Mouse (Mus musculus) 3T3-L1 (cell line): ENCODE measurements around the gene Ccdc63.

Source experiments
- DNase-seq: peaks from one replicate; pipeline ENCODE4 v3.0.0-alpha.2; 2015; ENCODE audit warnings: low read depth, low spot score

The Ccdc63 gene

DNA sequence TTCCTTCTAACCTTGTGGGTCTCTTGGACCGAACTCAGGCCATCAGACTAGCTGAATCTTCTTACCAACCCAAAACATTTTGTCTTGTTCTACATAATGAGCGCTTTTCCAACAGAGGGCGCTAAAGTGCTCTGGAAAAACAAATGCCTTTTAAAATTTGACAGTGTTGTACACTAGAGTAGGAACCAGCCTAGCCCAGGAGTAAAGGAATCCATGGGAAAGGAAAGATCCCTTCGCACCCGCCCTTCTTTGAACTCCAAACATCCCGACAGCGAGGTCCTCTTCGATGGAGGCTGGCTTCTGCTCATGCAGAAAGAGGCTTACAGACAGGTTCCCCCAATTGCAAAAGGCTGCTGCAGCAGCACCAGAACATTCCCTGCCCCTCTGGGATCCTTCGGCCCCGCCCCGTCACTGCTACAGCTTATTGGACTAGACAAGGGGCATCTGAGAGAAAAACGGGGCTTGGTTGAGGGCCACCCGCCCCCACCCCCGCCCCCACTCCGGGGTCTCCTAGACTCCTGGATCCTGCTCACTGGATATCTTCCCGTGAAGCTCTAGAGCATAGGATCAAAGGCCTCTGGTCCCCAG is 11.5 kb downstream of the Ccdc63 start:
- peak; percentile 93 for DNase-seq

- no peak for DNase-seq
Observed at GRCm38 (mm10) chr5:122125211-122125760, 15.3 kb downstream of the Ccdc63 start.

DNA sequence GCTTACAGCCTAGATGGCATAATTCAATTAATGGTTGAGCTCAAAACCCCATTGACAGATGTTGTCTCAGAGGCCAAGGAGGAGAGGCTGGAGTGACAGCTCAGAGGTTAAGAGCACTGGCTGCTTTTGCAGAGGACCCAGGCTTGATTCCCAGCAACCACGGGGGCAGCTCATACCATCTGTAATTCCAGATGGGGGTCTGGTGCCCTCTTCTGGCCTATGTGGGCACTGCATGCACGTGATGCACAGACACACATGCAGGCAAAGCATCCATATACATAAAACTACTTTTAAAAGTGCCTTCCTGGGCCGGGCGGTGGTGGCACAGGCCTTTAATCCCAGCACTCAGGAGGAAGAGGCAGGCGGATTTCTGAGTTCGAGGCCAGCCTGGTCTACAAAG is 24.4 kb downstream of the Ccdc63 start:
- peak; percentile 37 for DNase-seq

GRCm38 (mm10) chr5:122115266-122115763 is 25.3 kb downstream of the Ccdc63 start:
- no peak for DNase-seq

- DNase-seq, result peak; percentile 80
Observed at GRCm38 (mm10) chr5:122114176-122114575, 26.4 kb downstream of the Ccdc63 start.

- DNase-seq, result no peak
Observed at GRCm38 (mm10) chr5:122113450-122113849, 27.2 kb downstream of the Ccdc63 start.

- DNase-seq, result no peak
Observed at GRCm38 (mm10) chr5:122111933-122112248, 28.7 kb downstream of the Ccdc63 start.

GRCm38 (mm10) chr5:122111091-122111932 is 29.3 kb downstream of the Ccdc63 start:
- DNase-seq, result no peak

GRCm38 (mm10) chr5:122110625-122111024 is 30.0 kb downstream of the Ccdc63 start:
- no peak for DNase-seq

GRCm38 (mm10) chr5:122109325-122110060 is 31.1 kb downstream of the Ccdc63 start:
- no peak for DNase-seq

DNA sequence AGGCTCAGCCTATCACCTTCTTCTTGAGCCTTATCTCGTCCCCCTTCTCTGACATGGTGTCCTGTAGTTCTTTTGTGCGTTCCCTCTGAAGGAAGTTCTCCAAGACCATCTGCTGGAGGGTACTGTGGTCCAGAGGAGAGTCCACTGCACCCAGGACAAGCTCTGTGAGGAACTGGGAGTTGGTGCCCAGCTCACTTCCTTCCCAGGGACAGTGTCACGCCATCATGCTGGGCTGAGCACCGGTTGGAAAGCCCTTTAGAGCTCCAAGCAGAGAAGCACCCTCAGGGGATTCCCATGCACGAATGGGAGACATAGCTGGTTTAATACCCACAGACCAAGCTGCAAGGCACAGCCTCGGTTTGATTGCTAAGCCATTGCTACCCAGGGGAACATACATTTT is 32.5 kb downstream of the Ccdc63 start:
- no peak for DNase-seq

DNA sequence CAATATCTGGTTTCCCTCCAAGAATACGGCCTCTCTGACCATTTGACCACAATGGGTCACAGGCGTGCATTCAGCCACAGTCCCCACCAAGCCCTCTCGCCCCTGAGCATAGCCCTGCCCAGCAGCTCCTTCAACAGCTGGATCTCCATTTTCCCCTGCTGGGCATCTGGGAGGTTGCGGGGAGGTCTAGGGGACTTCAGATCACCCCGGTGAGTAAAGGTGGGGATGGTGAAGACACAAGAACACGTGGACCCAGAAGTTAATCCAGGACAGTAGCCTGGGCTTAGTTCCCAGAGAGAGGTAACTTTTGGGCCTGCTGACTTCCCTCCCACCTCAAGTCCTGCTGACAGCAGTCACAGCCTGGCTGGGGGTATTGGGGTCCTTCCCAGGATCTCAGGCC is 34.4 kb downstream of the Ccdc63 start:
- no peak for DNase-seq

DNA sequence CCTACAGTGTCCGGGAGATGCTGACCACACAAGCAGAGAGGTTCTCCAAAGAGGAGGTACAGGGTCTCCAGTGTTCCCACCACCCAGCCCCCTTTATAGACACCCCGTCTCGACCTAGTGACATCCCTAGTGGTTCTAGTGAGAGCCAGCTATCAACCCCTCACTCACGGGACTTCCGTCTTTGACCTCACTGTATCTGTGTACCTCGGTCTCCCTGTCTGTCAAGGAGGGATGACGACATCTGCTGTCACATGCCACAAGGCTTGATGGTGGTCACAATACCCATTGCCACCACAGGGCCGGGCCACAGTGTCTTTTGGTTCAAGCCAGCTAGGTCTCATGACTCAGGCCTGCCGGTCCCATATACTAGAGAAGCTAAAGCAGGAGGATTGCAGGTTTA is 35.6 kb downstream of the Ccdc63 start:
- DNase-seq, result no peak

- DNase-seq, result peak; percentile 38
Observed at GRCm38 (mm10) chr5:122104201-122104600, 36.4 kb downstream of the Ccdc63 start.

DNA sequence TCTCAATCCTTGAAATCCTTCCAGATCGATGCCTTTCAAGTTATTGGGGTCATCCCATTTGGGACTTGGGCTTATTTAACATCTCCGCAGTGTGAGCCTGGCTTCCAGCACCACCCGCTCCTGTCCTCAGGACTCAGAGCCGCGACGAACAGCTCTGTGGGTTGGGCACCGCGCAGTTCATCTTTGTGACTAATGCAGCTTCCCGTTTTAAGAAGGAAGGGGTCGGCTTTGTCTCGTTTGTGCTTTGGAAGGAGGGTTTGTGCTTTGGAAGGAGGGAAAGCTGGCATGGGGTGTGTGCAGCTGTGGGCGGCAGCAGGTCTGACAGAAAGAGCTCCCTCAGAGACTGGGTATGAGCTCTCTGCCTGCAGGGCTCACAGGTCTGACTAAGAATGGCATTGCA is 37.5 kb downstream of the Ccdc63 start:
- DNase-seq, result no peak

DNA sequence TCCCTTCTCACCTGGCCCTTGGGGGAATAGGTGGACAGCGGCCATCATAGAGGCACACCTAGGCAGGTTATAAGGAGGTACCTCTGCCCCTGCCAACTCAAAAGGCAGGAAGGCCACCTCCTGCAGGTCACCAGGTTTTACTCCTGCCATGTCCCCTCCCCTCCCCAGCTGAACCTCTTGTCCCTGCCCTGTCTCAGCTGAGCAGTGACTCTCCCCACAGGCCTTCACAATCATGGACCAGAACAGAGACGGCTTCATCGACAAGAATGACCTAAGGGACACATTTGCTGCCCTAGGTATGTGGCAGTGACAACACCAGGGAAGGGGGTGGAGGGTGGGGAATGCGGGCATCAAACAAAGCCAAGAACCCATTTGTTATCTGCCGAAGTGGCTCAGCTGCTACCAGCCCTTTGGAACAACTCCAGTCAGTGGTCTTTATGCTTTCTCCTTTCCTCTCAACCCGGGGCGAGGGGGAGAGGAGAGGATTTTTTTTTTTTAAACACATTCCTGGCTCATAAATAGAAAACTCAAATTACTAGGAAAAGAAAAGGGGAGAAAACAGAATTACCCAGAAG is 38.1 kb downstream of the Ccdc63 start:
- no peak for DNase-seq

GRCm38 (mm10) chr5:122094439-122094838 is 46.2 kb downstream of the Ccdc63 start:
- DNase-seq, result no peak

DNA sequence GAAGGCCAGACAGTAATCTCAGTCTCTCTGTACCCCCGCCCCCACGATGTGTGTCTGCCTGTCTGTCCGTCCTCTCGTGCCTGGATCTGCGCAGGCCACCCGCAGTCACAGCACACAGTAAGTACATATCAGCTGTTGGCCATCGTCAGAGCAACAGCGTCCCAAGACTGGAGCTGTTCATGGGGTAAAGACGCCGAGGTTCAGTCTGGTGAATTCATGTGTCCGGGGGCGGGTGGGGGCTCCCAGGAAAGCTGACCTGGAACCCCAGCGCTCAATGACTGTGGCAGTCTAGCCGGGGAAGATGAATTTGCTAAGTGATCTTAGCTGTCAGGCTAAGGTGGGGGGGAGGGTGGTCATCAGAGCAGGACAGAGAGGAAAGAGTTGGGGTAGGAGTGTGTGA is 46.9 kb downstream of the Ccdc63 start:
- no peak for DNase-seq

- no peak for DNase-seq
Observed at GRCm38 (mm10) chr5:122092794-122093193, 47.8 kb downstream of the Ccdc63 start.

GRCm38 (mm10) chr5:122091070-122091469 is 49.6 kb downstream of the Ccdc63 start:
- no peak for DNase-seq

- DNase-seq, result no peak
Observed at GRCm38 (mm10) chr5:122089664-122090063, 51.0 kb downstream of the Ccdc63 start.

GRCm38 (mm10) chr5:122088917-122089316 is 51.7 kb downstream of the Ccdc63 start:
- DNase-seq, result peak; percentile 93
